Mouse (Mus musculus): ENCODE measurements around the gene Olfr1006.
"Not testable (repeated sequence)": the region's sequence is repeated elsewhere in the genome, so short reads cannot be mapped to it uniquely, and the experiment has no call there.

GRCm38 (mm10) chr2:85710680-85711079 is 32.1 kb upstream of the Olfr1006 start:
- TF ChIP-seq CTCF (IDR thresholded peaks at IDR 0.05; ENCODE audit: control insufficient read depth, insufficient read depth, low read length); POLR2A (IDR thresholded peaks at IDR 0.05; ENCODE audit: borderline replicate concordance, control insufficient read depth, low read depth, low read length): not testable (repeated sequence)

Data from bone marrow, adult 2 months (tissue).